Mouse (Mus musculus): ENCODE measurements around the gene Syp. TPM values are rescaled to one million over a fixed set of nuclear protein-coding genes. Genes with fewer than 3 reads are reported as not detected.

The Syp gene
- polyA plus RNA-seq, 1 experiment from 2014 or later = 5.2 TPM

GRCm38 (mm10) chrX:7658031-7658784, 19.9 kb downstream of the Syp start:
- peak overlapping the region; percentile 40 for H3K4me3 ChIP-seq (ENCODE audit: low read depth, low read length)
- no peaks in the 10 kb centered on the region for H3K9me3 ChIP-seq (ENCODE audit: control insufficient read depth, low read depth, low read length)
- H3K36me3 ChIP-seq (ENCODE audit: control insufficient read depth, insufficient read depth, low read length) = no peaks in the 10 kb centered on the region
- H3K27me3 ChIP-seq (ENCODE audit: control insufficient read depth, insufficient read depth, low read length) = no peaks in the 10 kb centered on the region
- H3K4me1 ChIP-seq (ENCODE audit: control insufficient read depth, insufficient read depth, low read length) = peaks cover 2% of the 10 kb centered on the region; the same call in 1 of the 2 replicates
- no peak overlapping the region for H3K9ac ChIP-seq (replicated peaks; ENCODE audit: low read depth, low read length)
- H3K27ac ChIP-seq (ENCODE audit: low read length) = peak overlapping the region; percentile 78
- WGBS = 32% methylated on average over 11 of the region's 15 CpGs
- peak; percentile 77 for ATAC-seq (ENCODE audit: insufficient number of reproducible peaks, insufficient read depth, low FRiP score, low read depth)
- H3K4me2 ChIP-seq (replicated peaks; ENCODE audit: low read depth, low read length) = peak overlapping the region; percentile 45

- no peak overlapping the region for H3K9ac ChIP-seq (replicated peaks; ENCODE audit: low read depth, low read length)
- no peaks in the 10 kb centered on the region for H3K27me3 ChIP-seq (ENCODE audit: control insufficient read depth, insufficient read depth, low read length)
- peak overlapping the region; percentile 45 for H3K4me2 ChIP-seq (replicated peaks; ENCODE audit: low read depth, low read length)
- H3K4me3 ChIP-seq (ENCODE audit: low read depth, low read length) = peak overlapping the region; percentile 40; the same call in 1 of the 2 replicates
- H3K36me3 ChIP-seq (ENCODE audit: control insufficient read depth, insufficient read depth, low read length) = no peaks in the 10 kb centered on the region
- ATAC-seq (ENCODE audit: insufficient number of reproducible peaks, insufficient read depth, low FRiP score, low read depth) = peak; percentile 75
- no peaks in the 10 kb centered on the region for H3K9me3 ChIP-seq (ENCODE audit: control insufficient read depth, low read depth, low read length)
- 50% methylated on average over 11 of the region's 11 CpGs for WGBS
- H3K27ac ChIP-seq (ENCODE audit: low read length) = peak overlapping the region; percentile 78
- peaks cover 2% of the 10 kb centered on the region; the same call in 1 of the 2 replicates for H3K4me1 ChIP-seq (ENCODE audit: control insufficient read depth, insufficient read depth, low read length)
Observed at GRCm38 (mm10) chrX:7658785-7659589, 20.7 kb downstream of the Syp start.

GRCm38 (mm10) chrX:7661086-7661485, 22.8 kb downstream of the Syp start:
- Histone ChIP-seq H3K36me3 (ENCODE audit: control insufficient read depth, insufficient read depth, low read length) (no peaks in the 10 kb centered on the region), H3K4me3 (ENCODE audit: low read depth, low read length) (no peak overlapping the region), H3K9me3 (ENCODE audit: control insufficient read depth, low read depth, low read length) (no peaks in the 10 kb centered on the region), H3K4me2 (replicated peaks; ENCODE audit: low read depth, low read length) (no peak overlapping the region), H3K27me3 (ENCODE audit: control insufficient read depth, insufficient read depth, low read length) (no peaks in the 10 kb centered on the region), H3K9ac (replicated peaks; ENCODE audit: low read depth, low read length) (no peak overlapping the region), H3K4me1 (ENCODE audit: control insufficient read depth, insufficient read depth, low read length) (peaks cover 2% of the 10 kb centered on the region; the same call in 1 of the 2 replicates), H3K27ac (ENCODE audit: low read length) (no peak overlapping the region)
- 78% methylated on average over 4 of the region's 4 CpGs for WGBS
- no peak for ATAC-seq (ENCODE audit: insufficient number of reproducible peaks, insufficient read depth, low FRiP score, low read depth)

GRCm38 (mm10) chrX:7662936-7663335, 24.7 kb downstream of the Syp start:
- Histone ChIP-seq H3K4me1 (ENCODE audit: control insufficient read depth, insufficient read depth, low read length) (peaks cover 2% of the 10 kb centered on the region; the same call in 1 of the 2 replicates), H3K27ac (ENCODE audit: low read length) (no peak overlapping the region), H3K9ac (replicated peaks; ENCODE audit: low read depth, low read length) (no peak overlapping the region), H3K36me3 (ENCODE audit: control insufficient read depth, insufficient read depth, low read length) (peaks cover 3% of the 10 kb centered on the region; the same call in 1 of the 2 replicates), H3K9me3 (ENCODE audit: control insufficient read depth, low read depth, low read length) (no peaks in the 10 kb centered on the region), H3K4me2 (replicated peaks; ENCODE audit: low read depth, low read length) (no peak overlapping the region), H3K27me3 (ENCODE audit: control insufficient read depth, insufficient read depth, low read length) (no peaks in the 10 kb centered on the region), H3K4me3 (ENCODE audit: low read depth, low read length) (no peak overlapping the region)
- 82% methylated on average over 3 of the region's 3 CpGs for WGBS
- no peak for ATAC-seq (ENCODE audit: insufficient number of reproducible peaks, insufficient read depth, low FRiP score, low read depth)

- Histone ChIP-seq H3K4me3 (ENCODE audit: low read depth, low read length) (no peak overlapping the region), H3K36me3 (ENCODE audit: control insufficient read depth, insufficient read depth, low read length) (peaks cover 3% of the 10 kb centered on the region; the same call in 1 of the 2 replicates), H3K4me2 (replicated peaks; ENCODE audit: low read depth, low read length) (no peak overlapping the region), H3K9ac (replicated peaks; ENCODE audit: low read depth, low read length) (no peak overlapping the region), H3K27me3 (ENCODE audit: control insufficient read depth, insufficient read depth, low read length) (no peaks in the 10 kb centered on the region), H3K9me3 (ENCODE audit: control insufficient read depth, low read depth, low read length) (no peaks in the 10 kb centered on the region), H3K27ac (ENCODE audit: low read length) (no peak overlapping the region), H3K4me1 (ENCODE audit: control insufficient read depth, insufficient read depth, low read length) (no peaks in the 10 kb centered on the region)
- 86% methylated on average over 11 of the region's 11 CpGs for WGBS
- no peak for ATAC-seq (ENCODE audit: insufficient number of reproducible peaks, insufficient read depth, low FRiP score, low read depth)
Observed at GRCm38 (mm10) chrX:7664791-7665190, 26.5 kb downstream of the Syp start.

- H3K4me2 ChIP-seq (replicated peaks; ENCODE audit: low read depth, low read length) = no peak overlapping the region
- no peak overlapping the region for H3K4me3 ChIP-seq (ENCODE audit: low read depth, low read length)
- no peaks in the 10 kb centered on the region for H3K27me3 ChIP-seq (ENCODE audit: control insufficient read depth, insufficient read depth, low read length)
- no peaks in the 10 kb centered on the region for H3K9me3 ChIP-seq (ENCODE audit: control insufficient read depth, low read depth, low read length)
- H3K4me1 ChIP-seq (ENCODE audit: control insufficient read depth, insufficient read depth, low read length) = no peaks in the 10 kb centered on the region
- peaks cover 3% of the 10 kb centered on the region; the same call in 1 of the 2 replicates for H3K36me3 ChIP-seq (ENCODE audit: control insufficient read depth, insufficient read depth, low read length)
- no peak overlapping the region for H3K9ac ChIP-seq (replicated peaks; ENCODE audit: low read depth, low read length)
- no peak overlapping the region for H3K27ac ChIP-seq (ENCODE audit: low read length)
- WGBS = 73% methylated on average over 21 of the region's 21 CpGs
- no peak for ATAC-seq (ENCODE audit: insufficient number of reproducible peaks, insufficient read depth, low FRiP score, low read depth)
Observed at GRCm38 (mm10) chrX:7665739-7666502, 27.6 kb downstream of the Syp start.

- Histone ChIP-seq H3K9me3 (ENCODE audit: control insufficient read depth, low read depth, low read length) (no peaks in the 10 kb centered on the region), H3K4me3 (ENCODE audit: low read depth, low read length) (peak overlapping the region; percentile 43), H3K4me2 (replicated peaks; ENCODE audit: low read depth, low read length) (peak overlapping the region; percentile 44), H3K4me1 (ENCODE audit: control insufficient read depth, insufficient read depth, low read length) (peaks cover 6% of the 10 kb centered on the region; the same call in 1 of the 2 replicates), H3K9ac (replicated peaks; ENCODE audit: low read depth, low read length) (peak overlapping the region; percentile 48; the same call in 1 of the 2 replicates), H3K36me3 (ENCODE audit: control insufficient read depth, insufficient read depth, low read length) (peaks cover 3% of the 10 kb centered on the region; the same call in 1 of the 2 replicates), H3K27me3 (ENCODE audit: control insufficient read depth, insufficient read depth, low read length) (no peaks in the 10 kb centered on the region), H3K27ac (ENCODE audit: low read length) (peak overlapping the region; percentile 85)
- ATAC-seq (ENCODE audit: insufficient number of reproducible peaks, insufficient read depth, low FRiP score, low read depth) = peak; percentile 80
- WGBS = 17% methylated on average over 19 of the region's 19 CpGs
Observed at GRCm38 (mm10) chrX:7670390-7670881, 32.2 kb downstream of the Syp start.

All from stomach, embryonic 14.5 days (tissue).